Mouse (Mus musculus): ENCODE results near the gene Mbd3. TPM values are rescaled to one million over a fixed set of nuclear protein-coding genes. Genes with fewer than 3 reads are reported as not detected.

Mbd3 gene
- polyA plus RNA-seq, 1 experiment from 2014 or later: 51.0 TPM

DNA sequence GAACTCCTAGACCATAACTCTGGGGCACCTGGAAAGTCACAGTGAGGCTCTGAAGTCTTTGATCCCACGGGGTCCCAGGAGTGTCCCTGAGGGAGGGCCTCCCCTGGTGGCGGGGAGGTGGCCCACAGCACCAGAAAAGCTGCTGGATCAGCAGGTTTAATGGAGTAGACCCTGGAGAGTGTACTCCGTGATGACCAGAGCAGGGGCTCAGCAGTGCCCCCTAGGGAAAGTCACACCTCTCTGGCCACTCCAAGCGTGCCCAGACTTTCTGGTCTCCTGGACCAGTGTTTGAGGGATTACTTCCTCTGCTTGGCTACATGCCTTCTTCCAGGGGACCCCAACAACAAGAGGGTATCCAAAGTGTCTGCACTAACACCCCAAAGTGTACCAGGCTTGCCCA, 15.9 kb downstream of the Mbd3 start:
- Histone ChIP-seq H3K9me3 (ENCODE audit: control insufficient read depth) (no peaks in the 10 kb centered on the region), H3K36me3 (ENCODE audit: control insufficient read depth, insufficient read depth) (peaks cover 25% of the 10 kb centered on the region; the same call in 1 of the 2 replicates), H3K9ac (ENCODE audit: low read depth, low read length) (no peak overlapping the region), H3K4me3 (ENCODE audit: low read depth, low read length) (no peak overlapping the region), H3K4me1 (replicated peaks; ENCODE audit: control insufficient read depth, insufficient read depth, low read length) (0 out of 2 replicates have a peak, but pooled peaks cover 3% of the 10 kb centered on the region), H3K27ac (ENCODE audit: low read depth, low read length) (peak overlapping the region; percentile 2; the same call in 1 of the 2 replicates), H3K27me3 (replicated peaks; ENCODE audit: control insufficient read depth, insufficient read depth, low read length) (no peaks in the 10 kb centered on the region), H3K4me2 (replicated peaks; ENCODE audit: low read depth) (no peak overlapping the region)
- peak; percentile 56 for TF ChIP-seq CTCF (IDR thresholded peaks at IDR 0.05; ENCODE audit: low read depth)
- ATAC-seq: no peak
- WGBS: 52% methylated on average over 4 of the region's 4 CpGs

GRCm38 (mm10) chr10:80382641-80383365, 16.5 kb downstream of the Mbd3 start:
- no peak overlapping the region for H3K4me3 ChIP-seq (ENCODE audit: low read depth, low read length)
- no peaks in the 10 kb centered on the region for H3K27me3 ChIP-seq (replicated peaks; ENCODE audit: control insufficient read depth, insufficient read depth, low read length)
- H3K4me2 ChIP-seq (replicated peaks; ENCODE audit: low read depth): no peak overlapping the region
- no peak for ATAC-seq
- WGBS: 77% methylated on average over 7 of the region's 7 CpGs
- no peak for TF ChIP-seq CTCF (IDR thresholded peaks at IDR 0.05; ENCODE audit: low read depth)
- no peaks in the 10 kb centered on the region for H3K9me3 ChIP-seq (ENCODE audit: control insufficient read depth)
- H3K36me3 ChIP-seq (ENCODE audit: control insufficient read depth, insufficient read depth): peaks cover 25% of the 10 kb centered on the region; the same call in 1 of the 2 replicates
- H3K27ac ChIP-seq (ENCODE audit: low read depth, low read length): peak overlapping the region; percentile 2; the same call in 1 of the 2 replicates
- H3K9ac ChIP-seq (ENCODE audit: low read depth, low read length): no peak overlapping the region
- 0 out of 2 replicates have a peak, but pooled peaks cover 3% of the 10 kb centered on the region for H3K4me1 ChIP-seq (replicated peaks; ENCODE audit: control insufficient read depth, insufficient read depth, low read length)

DNA sequence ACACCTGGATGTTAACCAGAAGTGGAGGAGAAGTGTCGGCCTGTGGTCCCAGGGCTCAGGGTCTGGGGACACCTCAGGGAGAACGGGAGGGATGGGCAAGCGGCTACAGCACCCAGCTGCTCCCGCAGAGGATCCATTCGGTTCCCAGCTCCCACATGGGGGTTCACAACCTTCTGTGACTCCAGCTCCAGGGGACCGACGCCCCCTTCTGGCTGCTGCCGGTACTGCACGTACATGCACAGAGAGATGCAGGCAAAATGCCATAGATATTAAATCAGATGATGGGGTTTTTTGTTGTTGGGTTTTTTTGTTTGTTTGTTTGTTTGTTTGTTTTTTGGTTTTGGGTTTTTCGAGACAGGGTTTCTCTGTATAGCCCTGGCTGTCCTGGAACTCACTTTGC, 21.6 kb downstream of the Mbd3 start:
- no peak overlapping the region for H3K27ac ChIP-seq (ENCODE audit: low read depth, low read length)
- no peaks in the 10 kb centered on the region for H3K27me3 ChIP-seq (replicated peaks; ENCODE audit: control insufficient read depth, insufficient read depth, low read length)
- H3K4me3 ChIP-seq (ENCODE audit: low read depth, low read length): no peak overlapping the region
- WGBS: 50% methylated on average over 10 of the region's 10 CpGs
- H3K4me2 ChIP-seq (replicated peaks; ENCODE audit: low read depth): no peak overlapping the region
- TF ChIP-seq CTCF (IDR thresholded peaks at IDR 0.05; ENCODE audit: low read depth): peak; percentile 77
- no peaks in the 10 kb centered on the region for H3K4me1 ChIP-seq (replicated peaks; ENCODE audit: control insufficient read depth, insufficient read depth, low read length)
- peaks cover 25% of the 10 kb centered on the region; the same call in 1 of the 2 replicates for H3K36me3 ChIP-seq (ENCODE audit: control insufficient read depth, insufficient read depth)
- H3K9me3 ChIP-seq (ENCODE audit: control insufficient read depth): no peaks in the 10 kb centered on the region
- no peak overlapping the region for H3K9ac ChIP-seq (ENCODE audit: low read depth, low read length)
- ATAC-seq: no peak

DNA sequence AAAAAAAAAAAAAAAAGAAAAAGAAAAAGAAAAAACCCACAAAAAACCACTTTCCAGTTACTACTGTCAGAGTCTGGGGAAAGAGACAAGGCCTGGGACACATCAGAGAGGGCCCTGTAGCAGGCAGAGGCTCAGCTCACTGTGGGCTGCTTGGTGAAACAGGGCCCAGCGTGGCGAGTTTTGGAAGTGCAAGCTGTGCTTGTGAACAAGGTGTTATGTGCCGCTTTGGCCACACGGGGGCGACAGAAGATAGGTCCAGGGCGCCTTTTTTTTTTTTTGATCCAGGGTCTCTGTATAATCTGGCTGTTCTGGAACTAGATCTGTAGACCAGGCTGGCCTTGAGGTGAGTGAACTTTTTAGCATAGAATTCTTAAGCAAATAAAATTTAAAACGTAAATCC, 23.2 kb downstream of the Mbd3 start:
- Histone ChIP-seq H3K4me1 (replicated peaks; ENCODE audit: control insufficient read depth, insufficient read depth, low read length) (no peaks in the 10 kb centered on the region), H3K27ac (ENCODE audit: low read depth, low read length) (no peak overlapping the region), H3K9ac (ENCODE audit: low read depth, low read length) (no peak overlapping the region), H3K4me3 (ENCODE audit: low read depth, low read length) (no peak overlapping the region), H3K36me3 (ENCODE audit: control insufficient read depth, insufficient read depth) (peaks cover 11% of the 10 kb centered on the region; the same call in 1 of the 2 replicates), H3K27me3 (replicated peaks; ENCODE audit: control insufficient read depth, insufficient read depth, low read length) (no peaks in the 10 kb centered on the region), H3K4me2 (replicated peaks; ENCODE audit: low read depth) (no peak overlapping the region), H3K9me3 (ENCODE audit: control insufficient read depth) (no peaks in the 10 kb centered on the region)
- TF ChIP-seq CTCF (IDR thresholded peaks at IDR 0.05; ENCODE audit: low read depth): peak; percentile 93
- 4% methylated on average over 7 of the region's 7 CpGs for WGBS
- no peak for ATAC-seq

DNA sequence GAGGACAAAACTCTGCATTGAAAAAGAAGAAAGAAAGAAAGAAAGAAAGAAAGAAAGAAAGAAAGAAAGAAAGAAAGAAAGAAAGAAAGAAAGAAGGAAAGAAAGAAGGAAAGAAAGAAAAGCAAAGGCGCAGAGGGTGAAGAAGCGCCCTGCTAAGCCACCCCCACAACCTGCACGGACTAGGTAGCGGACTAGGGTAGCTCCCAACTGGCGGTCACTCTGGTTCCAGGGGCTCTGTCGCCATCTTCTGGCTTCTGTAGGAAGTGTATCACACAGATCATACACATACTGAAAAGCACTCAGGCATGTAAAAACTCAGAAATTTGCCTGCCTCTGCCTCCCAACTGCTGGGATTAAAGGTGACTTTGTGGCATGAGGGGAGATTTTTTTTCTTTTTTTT, 25.3 kb downstream of the Mbd3 start:
- 29% methylated on average over 6 of the region's 6 CpGs for WGBS
- ATAC-seq: peak; percentile 51
- no peak overlapping the region for H3K4me2 ChIP-seq (replicated peaks; ENCODE audit: low read depth)
- no peaks in the 10 kb centered on the region for H3K27me3 ChIP-seq (replicated peaks; ENCODE audit: control insufficient read depth, insufficient read depth, low read length)
- no peaks in the 10 kb centered on the region for H3K9me3 ChIP-seq (ENCODE audit: control insufficient read depth)
- H3K27ac ChIP-seq (ENCODE audit: low read depth, low read length): no peak overlapping the region
- no peak overlapping the region for H3K4me3 ChIP-seq (ENCODE audit: low read depth, low read length)
- peak; percentile 83 for TF ChIP-seq CTCF (IDR thresholded peaks at IDR 0.05; ENCODE audit: low read depth)
- no peak overlapping the region for H3K9ac ChIP-seq (ENCODE audit: low read depth, low read length)
- H3K4me1 ChIP-seq (replicated peaks; ENCODE audit: control insufficient read depth, insufficient read depth, low read length): no peaks in the 10 kb centered on the region
- no peaks in the 10 kb centered on the region for H3K36me3 ChIP-seq (ENCODE audit: control insufficient read depth, insufficient read depth)

DNA sequence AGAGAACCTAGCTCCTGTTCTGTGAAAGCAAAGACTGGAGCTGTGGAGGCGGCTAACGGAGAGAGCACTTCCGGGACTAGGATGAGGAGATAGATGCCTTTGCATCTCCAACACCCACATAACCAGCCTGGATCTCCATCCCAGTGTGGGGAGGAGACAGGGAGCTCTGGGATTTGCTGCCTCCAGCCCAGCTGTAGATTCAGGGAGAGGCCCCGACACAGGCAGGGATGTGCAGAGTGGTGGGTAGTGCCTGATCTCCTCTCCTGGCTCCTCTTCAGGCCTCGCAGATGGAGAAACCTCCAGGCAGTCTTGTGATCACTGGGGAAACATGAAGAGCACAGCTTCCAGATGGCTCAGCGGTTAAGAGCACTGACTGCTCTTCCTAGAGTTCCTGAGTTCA, 26.6 kb downstream of the Mbd3 start:
- Histone ChIP-seq H3K4me1 (replicated peaks; ENCODE audit: control insufficient read depth, insufficient read depth, low read length) (no peaks in the 10 kb centered on the region), H3K27me3 (replicated peaks; ENCODE audit: control insufficient read depth, insufficient read depth, low read length) (no peaks in the 10 kb centered on the region), H3K9ac (ENCODE audit: low read depth, low read length) (no peak overlapping the region), H3K9me3 (ENCODE audit: control insufficient read depth) (no peaks in the 10 kb centered on the region), H3K4me2 (replicated peaks; ENCODE audit: low read depth) (no peak overlapping the region), H3K36me3 (ENCODE audit: control insufficient read depth, insufficient read depth) (no peaks in the 10 kb centered on the region), H3K4me3 (ENCODE audit: low read depth, low read length) (no peak overlapping the region), H3K27ac (ENCODE audit: low read depth, low read length) (no peak overlapping the region)
- TF ChIP-seq CTCF (IDR thresholded peaks at IDR 0.05; ENCODE audit: low read depth): no peak
- no peak for ATAC-seq
- WGBS: 88% methylated on average over 6 of the region's 6 CpGs
